Mouse (Mus musculus) urinary bladder, postnatal 4 days (tissue): ENCODE results near the gene Tnfaip8l3.
"Not testable (repeated sequence)": the region's sequence is repeated elsewhere in the genome, so short reads cannot be mapped to it uniquely, and the experiment has no call there.

Experiments
- DNase-seq, 2 experiments: peaks; one replicate each; pipeline ENCODE4 v3.0.0; 2021 to 2022; ENCODE audit warnings: low spot score in 2 of 2

Gene Tnfaip8l3

DNA sequence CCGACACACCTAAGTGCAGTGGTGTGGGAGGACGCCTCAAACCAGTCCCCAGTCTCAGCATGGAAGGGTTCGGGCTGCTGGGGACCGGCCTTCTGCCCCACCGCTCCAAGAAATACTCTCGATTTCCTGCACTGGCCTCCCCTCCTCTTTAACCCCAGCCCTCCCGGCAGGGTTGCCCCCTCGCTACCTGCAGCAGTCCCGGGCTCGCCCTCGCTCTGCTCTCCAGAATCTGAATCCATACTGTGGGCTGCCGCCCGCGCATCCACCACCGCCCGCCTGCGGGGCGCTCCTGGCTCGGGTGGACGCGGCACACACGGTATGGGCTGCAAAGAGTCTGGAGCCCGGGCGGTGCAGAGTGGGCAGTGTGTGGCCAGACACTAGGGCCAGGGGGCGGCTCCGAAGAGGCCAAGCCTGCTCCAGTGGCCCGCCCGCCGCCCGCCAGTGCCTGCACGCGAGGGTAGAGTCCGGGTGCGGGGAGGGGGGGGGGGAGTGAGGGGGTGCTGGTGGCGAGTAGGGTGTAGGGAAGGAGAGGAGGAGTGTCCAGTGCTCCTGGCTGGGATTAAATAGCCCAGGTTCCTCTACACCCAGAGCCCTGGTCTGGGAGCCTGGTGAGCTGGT lies at the start of gene Tnfaip8l3:
Tnfaip8l3 (minus strand) TSS at position 357 of the 618 bp plus-strand sequence.
- DNase-seq: no peak

DNA sequence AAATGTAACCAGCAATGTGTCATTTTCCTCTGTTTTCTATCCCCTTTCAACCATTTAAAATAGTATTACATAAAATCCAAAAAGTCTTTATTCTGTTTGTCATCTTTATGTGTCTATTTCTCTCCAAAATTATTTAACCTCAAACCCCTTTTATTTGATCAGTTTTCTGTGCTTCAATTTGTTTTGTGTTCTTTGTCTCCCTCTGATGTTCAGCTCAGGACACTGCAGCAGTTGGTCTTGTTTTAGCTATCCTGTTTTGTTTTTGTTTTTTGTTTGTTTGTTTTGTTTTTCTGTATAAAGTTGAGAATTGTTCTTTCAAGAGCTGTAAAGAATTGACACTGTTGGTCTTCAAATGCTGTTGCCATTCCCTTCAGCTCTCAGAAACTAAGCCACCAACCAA lies 44.5 kb upstream of the Tnfaip8l3 start:
- no peak for DNase-seq

DNA sequence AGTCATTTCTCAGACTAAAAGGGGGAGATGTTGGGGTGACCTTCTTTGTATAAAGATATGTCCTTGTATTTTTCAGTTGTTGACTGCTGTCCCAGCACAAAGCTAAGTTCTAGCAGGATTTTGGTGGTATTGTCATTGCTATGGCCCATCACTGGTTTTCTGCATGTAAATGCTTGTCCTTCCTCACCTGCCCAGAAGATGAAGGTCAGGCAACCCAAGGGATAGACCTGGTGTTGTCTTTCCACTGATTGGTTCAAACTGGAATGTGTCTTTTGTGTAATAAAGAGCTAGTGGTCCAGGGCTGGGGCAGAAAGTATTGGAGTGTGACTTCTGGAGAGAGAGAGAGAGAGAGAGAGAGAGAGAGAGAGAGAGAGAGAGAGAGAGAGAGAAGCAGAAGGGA lies 30.4 kb upstream of the Tnfaip8l3 start:
- no peak for DNase-seq

DNA sequence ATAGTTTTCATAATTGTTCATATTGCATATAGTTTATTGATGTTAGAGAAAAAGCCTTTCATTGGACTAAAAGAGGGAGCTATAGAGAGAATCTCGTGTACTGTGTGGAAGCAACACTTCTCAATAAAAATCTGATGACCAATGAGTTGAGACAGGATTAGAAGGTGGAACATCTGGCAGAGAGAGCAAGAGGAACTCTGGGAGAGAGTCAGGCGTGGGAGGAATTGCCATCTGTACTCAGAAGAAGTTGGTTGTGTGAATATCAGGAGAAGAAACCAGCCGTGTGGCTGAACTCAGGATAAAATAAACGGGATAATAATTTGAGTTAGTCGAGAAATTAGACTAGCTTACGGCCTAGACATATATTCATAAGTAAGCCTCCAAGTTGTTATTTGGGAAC lies 28.9 kb upstream of the Tnfaip8l3 start:
- no peak for DNase-seq

DNA sequence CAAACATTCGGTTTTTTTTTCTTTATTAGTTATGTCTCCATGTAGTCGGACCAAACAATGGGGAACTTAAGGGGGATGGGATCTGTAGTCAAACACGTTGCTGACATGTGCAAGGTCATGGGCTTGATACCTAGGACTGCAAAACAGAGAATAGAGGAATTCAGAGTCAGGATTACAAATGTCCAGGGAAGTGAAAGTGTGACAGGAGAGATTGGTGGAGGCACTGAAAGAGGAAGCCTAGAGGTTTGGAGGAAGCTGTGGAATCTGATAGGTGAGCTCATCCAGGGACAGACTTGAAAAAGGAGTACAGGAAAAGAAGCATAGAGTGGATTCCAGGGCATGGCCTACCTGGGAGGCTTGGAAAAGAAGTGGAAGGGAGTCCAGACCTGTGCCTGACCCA lies 16.1 kb upstream of the Tnfaip8l3 start:
- no peak for DNase-seq

DNA sequence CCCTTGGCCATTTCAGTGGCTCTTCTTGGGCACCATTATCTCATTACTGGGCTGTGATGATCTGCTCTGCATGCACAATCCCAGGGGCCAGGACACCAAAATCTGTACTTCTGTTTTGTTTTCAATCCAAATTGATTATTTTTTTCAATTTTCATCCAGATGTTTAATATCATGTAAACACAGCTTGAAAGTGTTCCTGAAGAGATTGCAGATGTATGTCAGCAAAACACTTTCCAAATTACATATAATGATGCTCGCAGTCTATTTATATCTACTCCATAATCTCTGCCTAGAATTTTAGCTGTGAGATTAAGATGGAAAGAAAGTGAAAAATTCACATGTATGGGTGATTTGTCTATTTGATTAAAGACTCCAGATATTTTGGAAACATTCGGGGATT lies 9.6 kb upstream of the Tnfaip8l3 start:
- no peak for DNase-seq

DNA sequence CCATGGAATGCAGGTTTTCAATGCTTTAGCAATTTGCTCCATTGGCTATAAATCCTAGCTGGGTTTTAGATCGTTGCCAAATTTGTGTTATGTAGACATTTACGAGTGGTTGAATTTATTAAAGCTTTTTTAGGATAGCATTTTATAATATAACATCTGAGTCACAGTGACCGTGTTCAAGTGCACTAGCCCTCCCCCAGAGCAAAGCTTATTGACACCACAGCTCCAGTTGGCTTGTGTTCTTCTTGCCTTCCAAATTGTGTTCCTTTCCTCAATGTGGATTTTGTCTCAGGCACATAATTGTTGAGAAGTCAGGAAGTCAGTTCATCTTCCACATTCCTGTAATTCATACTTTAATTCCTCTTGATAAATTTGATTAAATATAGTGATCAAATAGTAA lies 6.7 kb upstream of the Tnfaip8l3 start:
- DNase-seq: no peak

DNA sequence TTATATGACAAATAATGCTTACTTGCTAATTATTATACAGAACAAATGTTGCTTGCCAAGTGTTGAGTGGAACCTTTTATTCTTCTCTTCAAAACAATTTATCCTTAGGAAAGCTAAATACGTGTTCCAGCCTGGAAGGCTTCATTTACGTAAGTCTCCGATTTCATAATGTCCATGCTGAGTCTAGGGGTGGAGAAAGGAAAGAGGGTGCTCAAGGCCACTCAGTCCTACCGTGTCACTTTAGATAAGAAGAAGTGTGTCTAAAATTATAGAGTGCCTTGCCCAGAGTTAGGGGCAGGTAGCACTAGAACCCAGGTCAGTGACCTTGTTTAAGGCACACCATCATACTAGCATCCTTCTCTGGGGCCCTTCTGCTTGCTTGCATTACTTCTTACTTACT lies 5.5 kb upstream of the Tnfaip8l3 start:
- no peak for DNase-seq

DNA sequence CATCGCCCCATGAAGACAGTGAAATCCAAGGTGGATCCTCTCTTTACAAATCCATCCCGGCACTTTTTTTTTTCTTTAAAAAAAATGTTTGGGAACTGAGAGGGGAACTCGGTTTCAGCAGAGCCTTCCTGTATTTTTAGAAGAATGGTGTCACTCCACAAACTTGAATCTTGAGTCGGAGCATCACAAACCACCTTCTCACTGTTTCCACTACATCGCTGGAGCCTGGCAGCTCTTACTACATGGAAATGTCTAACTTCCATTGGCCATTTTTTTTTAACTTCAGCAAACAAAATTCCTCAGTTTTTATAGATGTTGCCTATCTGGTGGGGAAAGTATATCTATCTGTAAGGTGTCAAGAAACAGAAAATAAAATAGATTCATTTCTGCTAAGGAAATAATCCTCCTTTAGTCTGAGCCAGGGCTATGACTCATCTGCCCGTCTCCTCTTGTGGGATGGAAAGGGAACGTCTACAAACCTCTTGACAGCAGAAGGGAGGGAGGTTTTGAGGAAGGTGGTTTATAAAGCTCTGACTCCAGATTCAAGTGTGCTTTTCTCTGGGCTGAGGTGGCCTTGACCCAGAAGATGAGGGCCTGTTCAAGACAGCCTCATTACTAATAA lies 3.4 kb upstream of the Tnfaip8l3 start:
- DNase-seq: no peak

DNA sequence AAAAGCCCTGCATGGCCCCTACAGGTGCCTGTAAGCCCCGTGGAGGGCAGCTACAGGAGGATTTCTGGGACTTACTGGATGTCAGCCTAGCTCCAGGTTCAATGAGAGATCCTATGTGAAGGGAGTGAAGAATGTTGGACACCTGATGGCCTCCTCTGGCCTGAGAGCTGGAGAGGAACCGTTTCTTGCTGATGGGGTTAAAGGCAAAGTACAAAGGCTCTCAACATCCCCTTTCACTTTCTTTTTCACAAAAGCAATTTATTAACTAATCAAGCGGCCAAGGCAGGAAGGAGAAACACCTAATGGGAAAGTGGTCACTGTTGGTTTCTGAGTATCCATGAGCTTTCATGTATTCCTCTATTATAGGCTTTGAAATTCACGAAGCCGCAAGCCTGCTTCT lies 1.0 kb upstream of the Tnfaip8l3 start:
- DNase-seq: no peak

DNA sequence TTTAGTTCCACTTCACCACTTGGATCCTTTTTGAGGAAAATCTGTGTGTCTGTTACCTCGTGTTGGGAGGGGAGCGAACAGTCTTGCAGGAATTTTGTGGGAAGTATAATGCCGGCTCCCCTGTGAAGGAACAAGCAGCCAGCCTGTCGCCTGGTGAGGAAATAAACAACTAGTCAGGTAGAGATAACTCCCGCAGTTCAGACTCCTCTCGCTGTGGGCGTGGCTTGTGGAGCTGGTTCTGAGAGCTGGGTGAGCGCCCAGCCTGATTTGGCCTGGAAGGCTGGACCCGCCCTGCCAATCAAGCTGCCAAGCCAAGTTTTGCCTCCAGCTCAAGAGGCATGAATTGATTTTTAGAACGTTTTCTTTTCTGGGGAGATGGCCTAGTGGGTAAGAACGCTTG lies 589 bp upstream of the Tnfaip8l3 start:
- DNase-seq: peak; percentile 34 to 73

DNA sequence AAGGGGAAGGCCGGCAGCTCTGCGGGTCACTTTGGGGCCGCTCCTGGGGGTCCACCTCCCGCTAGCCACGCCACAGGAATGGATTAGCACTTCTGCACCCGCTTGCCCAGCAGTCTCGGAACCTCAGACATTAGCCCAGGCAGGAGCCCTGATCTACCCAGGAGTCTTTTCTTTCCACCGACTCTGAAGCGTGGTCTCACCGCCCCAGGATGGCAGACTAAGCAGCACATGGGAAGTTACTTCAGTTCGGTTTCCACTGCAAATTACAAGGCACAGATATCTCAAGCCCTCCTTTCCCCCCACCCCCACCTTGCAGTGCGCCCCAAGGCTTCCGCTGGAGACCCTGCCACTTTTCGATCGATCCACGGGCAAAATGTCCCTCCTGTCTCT lies 551 bp downstream of the Tnfaip8l3 start:
- DNase-seq: no peak

DNA sequence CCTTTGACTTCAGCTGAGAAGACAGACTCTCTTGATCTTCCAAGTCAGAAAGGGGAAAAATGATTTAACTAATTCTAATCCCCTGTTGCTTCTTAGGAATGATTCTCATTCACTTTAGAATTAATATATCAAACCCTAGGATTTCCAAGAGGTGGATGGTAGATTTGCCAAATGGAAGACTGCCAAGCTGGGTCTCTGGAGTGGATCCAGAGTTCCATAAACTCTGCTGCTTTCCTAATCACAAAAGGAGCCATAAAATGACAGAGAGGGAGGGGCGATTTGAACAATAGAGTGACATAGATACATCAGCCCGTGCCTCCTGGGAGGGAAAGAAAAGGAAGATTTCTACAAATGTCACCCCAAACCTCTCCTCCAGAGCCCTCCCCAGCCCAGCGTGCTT lies 3.4 kb downstream of the Tnfaip8l3 start:
- DNase-seq: no peak

DNA sequence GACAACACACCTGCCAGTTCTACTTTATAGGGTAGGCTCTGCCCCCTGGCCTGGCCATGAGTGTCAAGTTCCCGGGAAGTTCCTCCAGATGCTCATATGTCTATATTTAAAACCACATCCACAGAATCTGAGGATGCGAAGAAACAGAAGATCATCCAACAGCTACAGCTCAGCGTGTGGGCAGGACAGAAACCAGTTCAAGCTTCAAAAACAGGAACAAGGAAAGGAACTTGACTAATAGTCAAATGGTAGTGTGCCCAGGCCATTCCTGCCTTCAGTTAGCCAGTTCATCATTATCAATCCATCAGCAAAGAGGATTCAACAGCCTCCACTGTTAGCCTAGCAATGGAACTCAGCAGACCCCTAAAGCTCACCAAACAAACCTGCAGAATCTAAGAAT lies 4.5 kb downstream of the Tnfaip8l3 start:
- DNase-seq: no peak

DNA sequence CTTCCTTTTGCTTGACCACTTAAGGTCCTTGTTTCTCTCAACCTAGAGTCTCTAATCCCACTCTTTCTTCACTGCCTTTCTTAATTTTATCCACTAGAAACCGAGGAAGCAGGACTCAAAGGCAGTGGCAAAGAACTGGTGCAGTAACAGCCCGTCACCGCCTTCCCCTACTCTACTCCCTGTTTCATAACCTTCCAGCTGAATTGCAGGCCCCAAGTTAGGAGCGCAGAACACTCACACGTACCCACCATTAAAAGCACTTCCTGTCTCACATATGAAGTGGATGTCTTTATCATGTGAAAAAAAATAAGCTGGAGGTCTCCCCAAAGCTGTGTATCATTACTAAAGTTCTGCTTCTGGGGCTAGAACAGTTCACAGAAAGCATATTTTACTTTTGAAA lies 6.5 kb downstream of the Tnfaip8l3 start:
- no peak for DNase-seq

DNA sequence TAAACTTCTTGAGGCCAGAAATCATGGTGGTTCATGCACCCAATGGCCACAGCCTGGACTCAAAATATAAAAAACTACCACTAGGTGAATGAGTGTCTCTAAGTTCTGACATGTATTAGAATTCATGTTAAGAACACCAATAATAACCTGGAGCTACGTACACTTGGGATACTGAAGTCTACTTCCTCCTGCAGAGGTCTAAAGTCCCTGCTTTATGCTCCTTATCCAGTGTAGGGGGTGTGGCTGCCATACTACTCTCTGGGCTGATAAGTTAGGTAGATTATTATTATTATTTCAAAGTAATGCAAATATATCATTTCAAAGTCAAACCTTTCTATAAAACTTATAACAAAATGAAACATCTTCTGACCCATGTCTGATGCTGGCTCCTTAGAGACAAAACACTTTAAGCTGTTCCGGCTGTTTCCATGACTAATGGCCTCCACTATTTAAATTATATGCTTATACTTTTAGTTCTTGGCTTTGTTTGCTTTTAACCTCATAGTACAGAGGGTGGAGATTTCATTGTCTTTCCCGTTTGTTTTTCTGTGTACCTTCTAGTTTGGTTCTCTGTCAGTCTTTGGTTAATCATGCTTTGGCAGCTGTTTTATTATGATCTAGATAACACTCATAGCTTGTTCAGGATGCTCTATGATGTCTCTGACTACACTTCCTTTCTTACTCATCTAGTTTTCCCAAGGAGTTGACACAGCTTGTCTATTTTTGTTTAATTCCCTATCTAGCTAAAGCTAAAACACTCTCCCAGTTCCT lies 16.7 kb downstream of the Tnfaip8l3 start:
- no peak for DNase-seq

DNA sequence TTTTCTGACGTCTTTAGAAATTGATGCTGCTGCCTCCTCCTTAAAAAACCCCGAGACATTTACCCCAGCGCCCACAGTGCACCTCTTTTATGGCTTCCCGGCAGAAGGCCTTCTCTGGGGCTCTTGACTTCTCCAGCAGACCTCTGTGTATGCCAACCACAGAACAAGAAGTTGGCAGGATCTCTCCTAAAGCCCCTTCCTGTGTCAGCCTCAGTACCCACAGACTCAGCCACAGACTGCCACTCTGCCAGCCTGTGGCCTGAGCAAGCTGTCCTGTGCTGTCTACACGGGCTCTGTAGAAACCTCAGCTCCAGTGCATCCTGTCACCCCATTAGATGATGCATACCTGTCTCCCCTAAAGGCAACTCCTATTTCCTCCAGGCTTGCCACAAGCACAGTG lies 19.2 kb downstream of the Tnfaip8l3 start:
- no peak for DNase-seq

DNA sequence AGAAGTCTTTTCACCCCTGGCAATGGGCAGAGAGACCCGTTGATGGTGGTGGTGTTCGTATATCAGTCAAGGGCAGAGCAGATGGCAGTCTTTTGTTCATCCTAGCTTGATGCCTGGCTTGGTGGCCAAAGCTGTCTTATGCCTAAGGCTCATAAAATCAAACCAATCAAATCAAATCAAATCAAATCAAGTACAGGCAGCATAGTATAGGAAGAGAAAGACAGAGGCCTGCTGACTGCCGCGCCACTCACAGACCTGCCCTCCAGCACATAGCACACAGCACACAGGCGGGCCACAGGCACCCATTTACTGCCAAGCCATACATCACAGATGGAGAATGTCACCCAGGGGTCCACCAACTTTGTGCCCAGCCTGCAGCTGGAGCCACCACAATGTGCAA lies 25.1 kb downstream of the Tnfaip8l3 start:
- DNase-seq: no peak

DNA sequence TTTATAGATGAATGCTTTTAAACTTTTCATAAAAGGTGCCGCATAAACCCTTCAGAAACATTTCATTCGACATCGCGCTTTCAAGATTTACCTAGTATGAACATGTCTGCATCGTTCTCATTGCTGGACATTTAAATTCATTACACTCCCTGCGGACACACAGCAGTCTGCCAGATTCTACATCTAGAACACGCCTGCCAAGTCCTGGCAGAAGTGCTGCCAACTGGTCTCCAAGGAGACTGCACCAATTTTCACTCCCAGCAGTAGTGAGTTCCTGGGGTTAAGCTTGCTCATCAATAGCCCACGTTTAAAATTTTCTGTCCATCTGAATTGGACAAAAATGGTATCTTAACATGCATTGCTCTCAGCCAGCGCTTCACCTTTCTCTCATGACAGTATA lies 30.5 kb downstream of the Tnfaip8l3 start:
- no peak for DNase-seq

DNA sequence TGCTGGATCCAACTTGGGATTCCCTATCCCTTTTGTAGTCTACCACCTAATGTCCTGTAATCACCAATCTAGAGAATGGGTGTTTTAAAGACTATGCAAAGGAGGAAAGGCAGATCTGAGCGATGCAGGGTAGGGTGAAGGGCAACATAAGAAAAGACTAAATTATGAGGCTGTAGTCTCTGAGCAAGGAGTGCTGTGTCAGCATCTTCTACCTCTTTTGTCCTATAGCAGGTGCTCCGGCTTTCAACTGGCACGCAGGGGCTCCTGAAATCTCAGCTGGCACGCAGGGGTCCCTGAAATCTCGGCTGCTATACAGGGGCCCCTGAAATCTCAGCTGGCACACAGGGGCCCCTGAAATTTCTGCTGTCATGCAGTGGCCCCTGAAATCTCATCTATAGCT lies 33.5 kb downstream of the Tnfaip8l3 start:
- DNase-seq: no peak

DNA sequence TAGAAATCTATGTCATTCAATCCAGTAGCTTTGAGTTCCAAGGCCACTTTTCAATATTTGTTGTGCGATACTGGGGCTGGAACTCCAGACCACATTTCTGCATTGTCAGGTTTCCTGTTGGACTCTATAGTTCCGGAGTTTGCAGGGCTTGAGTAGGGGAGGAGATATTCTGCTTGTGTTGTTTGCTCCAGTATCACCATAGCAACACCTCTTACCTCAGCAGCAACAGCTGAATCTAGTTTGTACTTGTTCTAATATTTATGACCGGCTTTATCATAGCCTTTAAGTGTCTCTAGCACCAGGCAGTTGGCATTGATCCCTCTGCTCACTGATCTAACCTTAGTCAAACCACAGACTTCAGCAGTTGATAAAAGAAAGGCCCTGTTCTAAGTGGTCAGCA lies 45.4 kb downstream of the Tnfaip8l3 start:
- no peak for DNase-seq

DNA sequence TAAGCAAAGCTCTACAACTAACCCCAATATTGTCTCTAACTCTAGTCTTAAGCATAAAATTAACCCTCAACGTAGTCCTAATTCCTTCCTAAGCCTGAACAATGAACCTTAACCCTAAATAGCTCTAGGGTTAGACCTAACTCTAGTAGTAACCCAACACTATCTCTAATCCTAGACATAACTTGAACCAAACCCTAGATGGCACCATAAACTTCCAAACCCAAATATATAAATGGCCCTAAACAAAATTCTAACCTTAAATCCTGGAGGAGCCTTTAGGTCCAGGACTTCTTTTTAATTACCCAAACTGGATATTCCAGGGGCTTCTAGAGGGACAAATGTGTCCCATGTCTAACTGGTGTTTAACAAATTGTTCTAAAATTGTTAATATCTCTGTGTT lies 73.7 kb downstream of the Tnfaip8l3 start:
- DNase-seq: no peak

DNA sequence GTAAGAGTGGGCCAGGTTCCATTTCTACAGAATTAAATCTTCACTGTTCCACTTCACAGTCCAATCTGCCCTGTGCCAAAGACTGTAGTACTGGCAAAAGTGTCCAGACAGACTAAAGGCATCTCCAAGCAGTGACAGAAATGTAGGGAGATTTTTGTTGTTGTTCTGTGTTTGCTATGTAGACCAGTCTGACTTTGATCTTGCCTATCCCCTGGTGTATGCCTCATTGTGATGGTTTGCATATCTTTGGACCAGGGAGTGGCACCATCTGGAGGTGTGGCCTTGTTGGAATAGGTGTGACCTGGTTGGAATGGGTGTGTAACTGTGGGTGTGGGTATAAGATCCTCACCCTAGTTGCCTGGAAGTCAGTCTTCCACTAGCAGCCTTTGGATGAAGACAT lies 75.6 kb downstream of the Tnfaip8l3 start:
- DNase-seq: not testable (repeated sequence)
